Mouse (Mus musculus) spleen, adult 2 months (tissue): ENCODE data around the gene Mpo.

Experiments
- CTCF ChIP-seq: fragments of 200-500 bp; IDR thresholded peaks from 2 replicates; pipeline ENCODE4 v1.5.1; 2011; ENCODE audit warnings: mild to moderate bottlenecking, inconsistent platforms; ENCODE audit not compliant: insufficient read depth, insufficient read length, insufficient replicate concordance; ENCODE audit errors: extremely low read depth
- POLR2A ChIP-seq: fragments of 200-500 bp; IDR thresholded peaks from 2 replicates; pipeline ENCODE4 v1.6.1; 2011; ENCODE audit warnings: low read depth, low read length, inconsistent platforms

DNA sequence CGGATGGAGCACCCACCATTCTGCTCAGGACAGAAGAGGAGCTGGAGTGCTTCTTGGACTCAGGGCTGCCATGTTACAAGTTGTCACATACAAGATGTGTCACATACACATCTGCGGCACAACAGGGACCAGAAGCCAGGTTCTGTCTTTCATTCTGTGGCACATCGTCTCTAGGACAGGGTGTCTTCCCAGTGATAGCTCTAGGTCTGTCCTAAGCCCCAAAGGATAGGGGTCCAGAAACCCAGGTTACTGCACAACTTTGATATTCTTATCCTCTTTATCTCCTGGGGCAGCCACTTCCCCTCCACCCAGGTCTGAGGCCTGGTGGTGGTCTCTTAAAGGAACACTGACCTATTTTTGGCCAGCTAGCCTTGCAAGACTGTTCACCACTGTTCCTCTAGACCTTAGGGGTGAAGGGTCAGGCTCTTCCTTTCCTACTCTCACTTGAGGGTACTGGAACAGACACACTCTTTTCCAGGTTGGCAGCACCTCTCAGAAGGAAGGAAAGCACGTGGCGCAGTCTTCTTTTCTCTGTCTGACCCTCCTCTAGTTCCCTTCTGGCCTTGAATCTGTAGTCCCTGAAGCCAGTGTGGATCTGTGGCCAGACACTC is 39.4 kb upstream of the Mpo start:
- TF ChIP-seq CTCF: no peak
- no peak for TF ChIP-seq POLR2A
